Comparison of ENCODE assay signal across 24 mouse cellular contexts in genomic region chr12:84811510-84811909, GRCm38 (mm10). TPM values are rescaled to one million over a fixed set of nuclear protein-coding genes. Genes with fewer than 3 reads are reported as not detected.
DNase-seq lines count a peak whose midpoint lies in the region; ATAC-seq and TF ChIP-seq lines count a peak whose summit lies in the region.
"Had no signal": no experiment of that assay in that cellular context is flagged by ENCODE, and none has a peak within 500 bp of the region (broad histone marks: within the 10 kb centered on the region; RNA-seq: fewer than 3 reads in every experiment).

No protein-coding gene starts in this region.

- 53% methylated on average over 4 of the region's 4 CpGs for WGBS in heart, postnatal 0 days
- WGBS in heart, embryonic 12.5 days = 47% methylated on average over 4 of the region's 4 CpGs

- H3K27me3 ChIP-seq in heart, postnatal 0 days (ENCODE audit: control insufficient read depth, insufficient read depth, low read length) = peaks cover 95% of the 10 kb centered on the region
- peaks cover 85% of the 10 kb centered on the region for H3K27me3 ChIP-seq in heart, embryonic 12.5 days (replicated peaks)
- H3K27me3 ChIP-seq: forebrain, embryonic 13.5 days; hindbrain, embryonic 12.5 days; intestine, embryonic 15.5 days; lung, embryonic 15.5 days; midbrain, embryonic 12.5 days; neural tube, embryonic 12.5 days had no signal

- H3K4me1 ChIP-seq in heart, postnatal 0 days (ENCODE audit: control insufficient read depth, insufficient read depth) = 0 out of 2 replicates have a peak, but pooled peaks cover 3% of the 10 kb centered on the region
- H3K4me1 ChIP-seq in heart, embryonic 12.5 days (replicated peaks) = peaks cover 3% of the 10 kb centered on the region
- H3K4me1 ChIP-seq: forebrain, embryonic 13.5 days; intestine, embryonic 15.5 days; midbrain, embryonic 12.5 days; neural tube, embryonic 12.5 days had no signal

- H3K27ac ChIP-seq in heart, postnatal 0 days (ENCODE audit: low read depth) = no peak overlapping the region
- no peak overlapping the region for H3K27ac ChIP-seq in heart, embryonic 12.5 days (ENCODE audit: poor library complexity, severe bottlenecking)
- H3K27ac ChIP-seq: forebrain, embryonic 13.5 days; heart, embryonic 15.5 days; hindbrain, embryonic 12.5 days; hindbrain, postnatal 0 days; intestine, embryonic 15.5 days; limb, embryonic 13.5 days; lung, embryonic 15.5 days; midbrain, embryonic 12.5 days; neural tube, embryonic 12.5 days; stomach, postnatal 0 days had no signal

- peak; percentile 54 for DNase-seq in adrenal gland, postnatal 14 days
- no peak for DNase-seq in adrenal gland, postnatal 25 days
- peak; percentile 51 for DNase-seq in heart, postnatal 0 days (ENCODE audit: low spot score)
- peak; percentile 22 for DNase-seq in kidney, postnatal 14 days
- no peak for DNase-seq in kidney, adult 18-20 months
- no peak for DNase-seq in gastrocnemius, postnatal 14 days
- DNase-seq: gastrocnemius, postnatal 10 days; right cerebral cortex, postnatal 4 days; thymus, adult 18-20 months; thymus, postnatal 36 days had no signal

- no peak for TF ChIP-seq CTCF in heart, postnatal 0 days (IDR thresholded peaks at IDR 0.05; ENCODE audit: low read depth)

- no peaks in the 10 kb centered on the region for H3K36me3 ChIP-seq in heart, postnatal 0 days (replicated peaks; ENCODE audit: control insufficient read depth, insufficient read depth, low read length)
- no peaks in the 10 kb centered on the region for H3K36me3 ChIP-seq in heart, embryonic 12.5 days
- H3K36me3 ChIP-seq: heart, embryonic 15.5 days; hindbrain, embryonic 12.5 days; intestine, embryonic 15.5 days; limb, embryonic 13.5 days; lung, embryonic 15.5 days; midbrain, embryonic 12.5 days; neural tube, embryonic 12.5 days had no signal

- no peak for TF ChIP-seq EP300 in heart, postnatal 0 days (IDR thresholded peaks at IDR 0.05; ENCODE audit: low read depth)

- no peaks in the 10 kb centered on the region for H3K9me3 ChIP-seq in heart, postnatal 0 days (replicated peaks; ENCODE audit: control insufficient read depth, low read length)
- no peaks in the 10 kb centered on the region for H3K9me3 ChIP-seq in heart, embryonic 12.5 days (replicated peaks)
- H3K9me3 ChIP-seq: forebrain, embryonic 13.5 days; heart, embryonic 15.5 days; hindbrain, embryonic 12.5 days; intestine, embryonic 15.5 days; limb, embryonic 13.5 days; lung, embryonic 15.5 days; megakaryocyte, embryonic 14.5 days; midbrain, embryonic 12.5 days; neural tube, embryonic 12.5 days had no signal

- H3K4me2 ChIP-seq in heart, postnatal 0 days (ENCODE audit: low read depth, low read length) = no peak overlapping the region
- no peak overlapping the region for H3K4me2 ChIP-seq in heart, embryonic 12.5 days
- H3K4me2 ChIP-seq: forebrain, embryonic 13.5 days; heart, embryonic 15.5 days; hindbrain, embryonic 12.5 days; intestine, embryonic 15.5 days; limb, embryonic 13.5 days; liver, embryonic 11.5 days; lung, embryonic 15.5 days; midbrain, embryonic 12.5 days; neural tube, embryonic 12.5 days had no signal

- no peak for ATAC-seq in heart, postnatal 0 days (ENCODE audit: insufficient read depth, low read depth)
- ATAC-seq in heart, embryonic 12.5 days (ENCODE audit: insufficient number of reproducible peaks, low FRiP score) = no peak
- ATAC-seq: forebrain, embryonic 13.5 days; hindbrain, postnatal 0 days had no signal

- intact Hi-C loops in gastrocnemius, postnatal 14 days (cut with DNase I; ENCODE audit: low total_unique reads) = loop anchor here (5.0 kb wide), 1 partner anchor 66 kb away; the partner anchor contains the start of gene Ltbp2

- H3K9ac ChIP-seq in heart, postnatal 0 days (replicated peaks; ENCODE audit: low read depth, low read length) = no peak overlapping the region
- no peak overlapping the region for H3K9ac ChIP-seq in heart, embryonic 12.5 days
- H3K9ac ChIP-seq: forebrain, embryonic 13.5 days; heart, embryonic 15.5 days; hindbrain, embryonic 12.5 days; intestine, embryonic 15.5 days; limb, embryonic 13.5 days; lung, embryonic 15.5 days; midbrain, embryonic 12.5 days; neural tube, embryonic 12.5 days had no signal

- H3K4me3 ChIP-seq in heart, postnatal 0 days (ENCODE audit: low read depth, low read length) = no peak overlapping the region
- H3K4me3 ChIP-seq in heart, embryonic 12.5 days = no peak overlapping the region
- H3K4me3 ChIP-seq: forebrain, embryonic 13.5 days; heart, embryonic 15.5 days; hindbrain, embryonic 12.5 days; intestine, embryonic 15.5 days; limb, embryonic 13.5 days; lung, embryonic 15.5 days; midbrain, embryonic 12.5 days; myocyte; neural tube, embryonic 12.5 days had no signal

RNA-seq across cellular contexts. Expression of gene Isca2, which starts 38.5 kb away (rescaled TPM):
- total RNA-seq in adrenal gland, postnatal 14 days (2021) = 98.2 and 115 TPM in 2 replicates
- 67.6 and 83.1 TPM in 2 replicates for total RNA-seq in adrenal gland, postnatal 25 days (2021)
- total RNA-seq in heart, postnatal 0 days (2014; rRNA removed; ENCODE audit: low replicate concordance) = 106 and 109 TPM in 2 replicates
- polyA plus RNA-seq in heart, postnatal 0 days (2015; fragmentation: Nextera tagmentation; extraction: Ambion mirVana) = 159 and 165 TPM in 2 replicates
- polyA plus RNA-seq in heart, embryonic 12.5 days (2016; fragmentation: Nextera tagmentation; extraction: Ambion mirVana) = 127 and 137 TPM in 2 replicates
- total RNA-seq in gastrocnemius, postnatal 14 days (2021) = 10 to 100 TPM; 47.4 to 50.7 TPM

RNA-seq across cellular contexts. Expression of gene Npc2, which starts 38.6 kb away (rescaled TPM):
- 57.2 and 67.4 TPM in 2 replicates for total RNA-seq in adrenal gland, postnatal 14 days (2021)
- total RNA-seq in adrenal gland, postnatal 25 days (2021) = 68.1 and 74.3 TPM in 2 replicates
- total RNA-seq in heart, postnatal 0 days (2014; rRNA removed; ENCODE audit: low replicate concordance) = 51.3 and 57.1 TPM in 2 replicates
- polyA plus RNA-seq in heart, postnatal 0 days (2015; fragmentation: Nextera tagmentation; extraction: Ambion mirVana) = 44.6 and 48.4 TPM in 2 replicates
- 55.0 and 56.5 TPM in 2 replicates for polyA plus RNA-seq in heart, embryonic 12.5 days (2016; fragmentation: Nextera tagmentation; extraction: Ambion mirVana)
- total RNA-seq in gastrocnemius, postnatal 14 days (2021) = 10 to 100 TPM; 18.0 to 20.0 TPM

Comparison
In these comparisons a context has a peak if more than half of its experiments do, and no peak if none do; other contexts are left out.
1. DNase-seq: peak in adrenal gland, postnatal 14 days (single experiment), heart, postnatal 0 days (single experiment) and kidney, postnatal 14 days (single experiment); none in adrenal gland, postnatal 25 days (single experiment), kidney, adult 18-20 months (single experiment) and gastrocnemius, postnatal 14 days (single experiment).